Mouse (Mus musculus) liver, embryonic 11.5 days (tissue): ENCODE measurements around the gene Gm20696. TPM values are rescaled to one million over a fixed set of nuclear protein-coding genes. Genes with fewer than 3 reads are reported as not detected.

Experiments used
- ATAC-seq: fragments of 200-750 bp; cut with Nextera tagmentation; replicated peaks from 2 replicates; pipeline ENCODE4 v1.8.0; 2017; ENCODE audit warnings: moderate number of reproducible peaks, mild to moderate bottlenecking, moderate TSS enrichment, moderate library complexity; ENCODE audit not compliant: low FRiP score
- DNase-seq: peaks from one replicate; pipeline ENCODE4 v3.0.0-alpha.2; 2017; ENCODE audit warnings: low spot score
- H3K27ac ChIP-seq: fragments of 300-500 bp; sonication (generic); 2 replicates; pipeline ENCODE4 v1.5.1; 2014; ENCODE audit warnings: mild to moderate bottlenecking, low read depth, low read length, control low read depth
- H3K27me3 ChIP-seq: fragments of 300-500 bp; sonication (generic); replicated peaks from 2 replicates; pipeline ENCODE4 v1.6.1; 2014; ENCODE audit warnings: low read length, mixed read lengths; ENCODE audit not compliant: control insufficient read depth, insufficient read depth
- H3K36me3 ChIP-seq: fragments of 300-500 bp; sonication (generic); 2 replicates; pipeline ENCODE4 v1.6.1; 2014; ENCODE audit warnings: mild to moderate bottlenecking, low read length, moderate library complexity, mixed read lengths; ENCODE audit not compliant: control insufficient read depth, insufficient read depth
- H3K4me1 ChIP-seq: fragments of 300-500 bp; sonication (generic); replicated peaks from 2 replicates; pipeline ENCODE4 v1.6.1; 2014; ENCODE audit warnings: low read length, mixed read lengths; ENCODE audit not compliant: control insufficient read depth, insufficient read depth
- H3K4me2 ChIP-seq: fragments of 300-500 bp; sonication (generic); 2 replicates; pipeline ENCODE4 v1.6.1; 2014; ENCODE audit warnings: mild to moderate bottlenecking, control low read depth, moderate library complexity
- H3K4me3 ChIP-seq: fragments of 300-500 bp; sonication (generic); 2 replicates; pipeline ENCODE4 v1.5.1; 2014; ENCODE audit warnings: low read depth, low read length, control low read depth
- H3K9ac ChIP-seq: fragments of 300-500 bp; sonication (generic); 2 replicates; pipeline ENCODE4 v1.6.1; 2014; ENCODE audit warnings: low read depth, low read length, control low read depth
- H3K9me3 ChIP-seq: fragments of 300-500 bp; sonication (generic); 2 replicates; pipeline ENCODE4 v1.6.1; 2016; ENCODE audit warnings: low read length, inconsistent platforms, mixed read lengths; ENCODE audit not compliant: control insufficient read depth
- WGBS: fragments of 180-500 bp; shearing (Covaris S2); extraction: QIAGEN DNeasy Blood & Tissue Kit; methylation state at CpG from one replicate; pipeline ENCODE4 v1.1.7; 2014; 5-methylcytosine and 5-hydroxymethylcytosine counted together
- polyA plus RNA-seq: library from polyadenylated mRNA; unstranded; fragments of >200 nt; fragmentation: Nextera tagmentation; extraction: Ambion mirVana; gene quantifications from 2 replicates; pipeline ENCODE4 v1.2.1, GENCODE M21; 2014

The Gm20696 gene
- polyA plus RNA-seq, 1 experiment from 2014 or later: 2.4 TPM

GRCm38 (mm10) chr6:99636121-99636520, 30.5 kb downstream of the Gm20696 start:
- H3K4me1 ChIP-seq: no peaks in the 10 kb centered on the region
- ATAC-seq (no peak), DNase-seq (no peak)
- no peak overlapping the region for H3K4me3 ChIP-seq
- H3K36me3 ChIP-seq: no peaks in the 10 kb centered on the region
- H3K27ac ChIP-seq: no peak overlapping the region
- no peaks in the 10 kb centered on the region for H3K9me3 ChIP-seq
- no peaks in the 10 kb centered on the region for H3K27me3 ChIP-seq
- no peak overlapping the region for H3K9ac ChIP-seq
- WGBS: 73% methylated on average over 9 of the region's 9 CpGs
- H3K4me2 ChIP-seq: no peak overlapping the region

DNA sequence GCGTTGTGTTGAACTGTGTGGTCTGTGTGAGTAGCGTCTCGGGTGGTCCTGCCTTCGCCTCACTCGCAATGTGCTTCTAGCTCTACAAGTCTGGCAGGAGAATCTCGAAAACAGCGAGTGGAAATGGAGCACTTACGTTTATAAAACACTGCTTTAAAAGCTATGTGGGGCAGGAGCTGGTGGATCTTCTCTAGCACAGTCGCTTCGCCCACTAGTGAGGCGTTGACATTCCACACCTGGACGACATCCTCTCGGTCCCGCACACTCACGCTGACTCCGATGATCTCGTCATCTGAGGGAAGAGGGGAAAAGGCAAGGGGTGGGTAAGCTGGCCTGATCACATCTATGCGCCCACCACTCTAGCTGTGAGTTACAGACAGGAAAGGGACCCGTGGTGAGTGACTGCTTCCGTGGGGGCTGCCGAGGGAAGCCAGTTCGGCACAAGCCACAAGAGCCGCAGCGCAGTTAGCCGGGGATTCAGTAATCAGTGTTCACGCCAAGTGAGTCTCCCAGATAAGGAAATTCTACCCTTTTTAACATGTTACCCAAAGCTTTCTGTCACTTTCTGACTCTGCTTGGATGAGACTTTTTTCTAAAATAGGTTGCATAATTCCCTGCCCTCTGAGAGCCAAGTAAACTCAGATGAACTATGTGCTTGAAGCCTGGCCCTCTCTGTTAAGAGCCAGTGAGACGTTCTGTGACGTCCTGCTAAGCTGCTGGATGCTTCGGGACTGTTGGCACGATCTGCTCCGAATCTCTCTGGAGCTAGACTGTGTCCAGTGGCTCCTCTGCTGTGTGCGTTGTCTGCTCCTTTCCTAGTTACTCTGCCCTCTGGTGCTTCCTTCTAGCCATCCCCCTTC, 34.2 kb downstream of the Gm20696 start:
- Histone ChIP-seq H3K27me3 (peaks cover 3% of the 10 kb centered on the region; the same call in 1 of the 2 replicates), H3K4me1 (no peaks in the 10 kb centered on the region), H3K4me2 (no peak overlapping the region), H3K4me3 (no peak overlapping the region), H3K27ac (no peak overlapping the region), H3K9ac (no peak overlapping the region), H3K9me3 (no peaks in the 10 kb centered on the region), H3K36me3 (no peaks in the 10 kb centered on the region)
- DNase-seq (no peak), ATAC-seq (no peak)
- 73% methylated on average over 32 of the region's 32 CpGs for WGBS

DNA sequence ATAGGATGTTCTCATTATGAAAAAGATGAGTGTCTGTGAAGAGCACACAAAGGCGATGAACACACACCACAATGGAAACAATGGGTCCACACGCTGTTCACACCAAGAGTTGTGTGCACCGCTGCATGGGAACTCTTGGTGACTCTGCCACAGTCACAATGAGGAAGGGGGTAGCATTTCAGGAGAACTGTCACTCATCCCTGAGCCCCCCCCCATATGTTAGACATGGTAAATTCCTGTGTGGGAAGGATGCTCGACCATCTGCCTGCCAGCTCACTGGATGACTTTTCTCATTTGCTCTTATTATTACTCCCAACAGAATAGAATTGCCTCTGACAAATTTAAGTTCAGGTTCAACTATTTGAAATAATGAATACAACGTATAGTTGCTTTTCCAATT, 35.0 kb downstream of the Gm20696 start:
- H3K4me2 ChIP-seq: no peak overlapping the region
- H3K36me3 ChIP-seq: no peaks in the 10 kb centered on the region
- H3K4me1 ChIP-seq: no peaks in the 10 kb centered on the region
- DNase-seq: no peak
- no peak for ATAC-seq
- no peak overlapping the region for H3K27ac ChIP-seq
- peaks cover 3% of the 10 kb centered on the region; the same call in 1 of the 2 replicates for H3K27me3 ChIP-seq
- H3K9ac ChIP-seq: no peak overlapping the region
- no peaks in the 10 kb centered on the region for H3K9me3 ChIP-seq
- WGBS: 84% methylated on average over 5 of the region's 5 CpGs
- no peak overlapping the region for H3K4me3 ChIP-seq

DNA sequence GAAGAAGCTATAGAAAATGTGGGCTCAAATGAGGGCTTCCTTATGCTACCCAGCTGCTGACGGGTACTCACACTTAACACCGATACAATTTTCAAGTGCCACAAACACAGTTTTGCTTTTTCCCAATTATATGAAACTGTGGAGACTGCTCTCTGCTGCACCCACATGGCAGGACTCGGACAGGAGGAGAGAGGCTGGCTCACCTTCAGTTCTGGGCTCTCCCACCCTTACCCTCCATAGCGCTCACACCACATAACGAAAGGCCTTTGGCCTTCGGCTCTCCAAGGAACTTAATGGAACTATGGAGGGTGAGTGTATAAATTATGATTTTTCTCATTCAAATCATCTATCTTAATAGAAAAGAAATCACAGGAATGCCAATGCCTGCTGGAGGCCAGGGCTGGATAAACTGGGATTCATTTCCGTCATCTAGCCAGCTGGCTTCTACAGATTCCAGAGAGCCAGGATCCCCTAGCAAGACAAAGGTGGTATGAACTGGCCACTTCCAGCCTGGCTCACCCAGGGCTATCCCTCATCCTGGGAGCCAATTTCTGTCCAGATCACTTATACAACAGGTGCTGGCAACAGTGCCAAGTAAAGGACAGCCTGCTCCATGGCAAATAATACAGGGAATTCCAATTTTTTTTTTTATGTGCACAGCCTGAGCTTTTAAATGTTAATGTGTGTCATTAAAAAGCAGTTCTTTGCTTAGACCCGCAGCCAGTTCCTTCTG, 36.7 kb downstream of the Gm20696 start:
- H3K4me1 ChIP-seq: no peaks in the 10 kb centered on the region
- no peak overlapping the region for H3K27ac ChIP-seq
- H3K9ac ChIP-seq: no peak overlapping the region
- DNase-seq (no peak), ATAC-seq (no peak)
- no peak overlapping the region for H3K4me2 ChIP-seq
- WGBS: 78% methylated on average over 8 of the region's 8 CpGs
- no peaks in the 10 kb centered on the region for H3K36me3 ChIP-seq
- no peaks in the 10 kb centered on the region for H3K9me3 ChIP-seq
- H3K4me3 ChIP-seq: no peak overlapping the region
- H3K27me3 ChIP-seq: peaks cover 3% of the 10 kb centered on the region; the same call in 1 of the 2 replicates

DNA sequence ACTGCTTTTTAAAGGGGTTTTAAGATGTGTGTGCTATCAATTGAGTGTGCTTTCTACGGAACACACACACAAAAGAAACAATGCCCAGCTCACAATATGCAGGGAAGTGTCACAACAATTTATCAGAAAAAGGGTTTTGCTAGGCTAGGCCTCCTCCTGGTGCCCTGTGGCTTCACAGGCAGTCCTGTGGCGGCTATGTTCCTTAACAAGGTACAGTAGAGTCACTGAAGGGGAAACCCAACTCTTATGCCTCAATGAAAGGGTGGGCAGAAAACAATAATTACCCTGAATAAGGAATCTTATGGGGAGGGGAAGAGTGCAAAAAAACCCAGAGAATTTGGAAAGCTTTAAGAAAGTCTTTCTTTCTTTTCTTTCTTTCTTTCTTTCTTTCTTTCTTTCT, 40.2 kb downstream of the Gm20696 start:
- ATAC-seq (no peak), DNase-seq (no peak)
- no peak overlapping the region for H3K27ac ChIP-seq
- no peaks in the 10 kb centered on the region for H3K4me1 ChIP-seq
- no peak overlapping the region for H3K4me3 ChIP-seq
- H3K36me3 ChIP-seq: no peaks in the 10 kb centered on the region
- no peak overlapping the region for H3K9ac ChIP-seq
- no peak overlapping the region for H3K4me2 ChIP-seq
- H3K27me3 ChIP-seq: peaks cover 3% of the 10 kb centered on the region; the same call in 1 of the 2 replicates
- 67% methylated on average over 2 of the region's 2 CpGs for WGBS
- H3K9me3 ChIP-seq: no peaks in the 10 kb centered on the region

DNA sequence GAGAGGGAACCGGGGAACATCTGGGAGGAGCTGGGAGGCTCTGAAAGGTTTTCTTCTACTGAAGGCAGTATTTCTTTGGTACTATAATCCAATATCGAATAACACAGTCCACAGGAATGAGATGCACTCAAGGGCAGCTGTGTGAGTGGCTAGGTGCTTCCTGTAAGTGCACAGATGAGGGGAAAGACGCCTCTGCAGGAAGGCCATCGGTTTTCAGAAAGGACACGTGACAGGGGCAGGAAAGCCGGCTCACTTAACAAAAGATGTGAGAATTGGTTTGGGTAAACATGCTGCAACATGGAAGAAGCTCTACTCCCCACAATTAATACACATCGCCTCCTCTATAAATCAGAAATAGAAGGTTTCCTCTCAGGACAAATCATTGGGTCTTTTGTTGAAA, 40.8 kb downstream of the Gm20696 start:
- H3K4me1 ChIP-seq: no peaks in the 10 kb centered on the region
- H3K4me3 ChIP-seq: no peak overlapping the region
- H3K36me3 ChIP-seq: no peaks in the 10 kb centered on the region
- DNase-seq (no peak), ATAC-seq (no peak)
- H3K4me2 ChIP-seq: no peak overlapping the region
- no peaks in the 10 kb centered on the region for H3K9me3 ChIP-seq
- H3K9ac ChIP-seq: no peak overlapping the region
- peaks cover 3% of the 10 kb centered on the region; the same call in 1 of the 2 replicates for H3K27me3 ChIP-seq
- H3K27ac ChIP-seq: no peak overlapping the region
- 44% methylated on average over 7 of the region's 7 CpGs for WGBS

DNA sequence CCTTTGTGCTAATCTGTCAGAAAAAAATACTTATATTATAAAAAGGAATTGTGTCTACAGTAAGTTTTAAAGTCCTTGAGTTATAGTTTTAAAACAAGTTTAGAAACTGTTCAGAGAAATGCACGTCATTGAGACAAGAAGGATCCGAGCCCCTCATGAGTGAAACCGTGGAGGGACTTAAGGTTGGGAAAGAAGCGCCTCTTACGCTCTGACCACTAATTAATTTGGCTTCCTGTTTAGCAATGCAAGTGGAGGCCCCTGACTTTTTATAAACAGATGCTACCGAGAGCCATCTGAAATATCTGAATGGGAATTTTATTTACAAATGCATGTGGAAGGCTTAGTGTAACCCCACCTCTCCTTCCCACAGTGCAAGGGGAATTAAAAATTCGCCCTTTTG, 41.3 kb downstream of the Gm20696 start:
- 51% methylated on average over 7 of the region's 7 CpGs for WGBS
- Histone ChIP-seq H3K4me3 (no peak overlapping the region), H3K27me3 (no peaks in the 10 kb centered on the region), H3K9me3 (no peaks in the 10 kb centered on the region), H3K27ac (no peak overlapping the region), H3K4me1 (no peaks in the 10 kb centered on the region), H3K4me2 (no peak overlapping the region), H3K36me3 (no peaks in the 10 kb centered on the region), H3K9ac (no peak overlapping the region)
- DNase-seq (no peak), ATAC-seq (no peak)

GRCm38 (mm10) chr6:99624542-99624941, 42.1 kb downstream of the Gm20696 start:
- no peaks in the 10 kb centered on the region for H3K36me3 ChIP-seq
- DNase-seq (no peak), ATAC-seq (no peak)
- H3K27me3 ChIP-seq: no peaks in the 10 kb centered on the region
- no peak overlapping the region for H3K4me3 ChIP-seq
- no peak overlapping the region for H3K27ac ChIP-seq
- H3K4me1 ChIP-seq: no peaks in the 10 kb centered on the region
- H3K9ac ChIP-seq: no peak overlapping the region
- 67% methylated on average over 3 of the region's 3 CpGs for WGBS
- H3K4me2 ChIP-seq: no peak overlapping the region
- no peaks in the 10 kb centered on the region for H3K9me3 ChIP-seq
